21 mouse cellular contexts compared by ENCODE assay signal in genomic region chr11:69218661-69219060, GRCm38 (mm10). TPM values are rescaled to one million over a fixed set of nuclear protein-coding genes. Genes with fewer than 3 reads are reported as not detected.
"Had no signal": no experiment of that assay in that cellular context is flagged by ENCODE, and none has a peak within 500 bp of the region (broad histone marks: within the 10 kb centered on the region; RNA-seq: fewer than 3 reads in every experiment).

No protein-coding gene starts in this region.

- H3K4me1 ChIP-seq: neural tube, embryonic 13.5 days; neural tube, embryonic 15.5 days; stomach, embryonic 15.5 days had no signal

- H3K27me3 ChIP-seq: neural tube, embryonic 13.5 days; neural tube, embryonic 15.5 days; stomach, embryonic 15.5 days had no signal

- H3K9me3 ChIP-seq: neural tube, embryonic 13.5 days; neural tube, embryonic 15.5 days; stomach, embryonic 15.5 days had no signal

- H3K36me3 ChIP-seq: neural tube, embryonic 13.5 days; neural tube, embryonic 15.5 days; stomach, embryonic 15.5 days had no signal

- H3K9ac ChIP-seq: neural tube, embryonic 13.5 days; neural tube, embryonic 15.5 days; stomach, embryonic 15.5 days had no signal

- H3K4me2 ChIP-seq: neural tube, embryonic 13.5 days; neural tube, embryonic 15.5 days; stomach, embryonic 15.5 days had no signal

- H3K27ac ChIP-seq: neural tube, embryonic 13.5 days; neural tube, embryonic 15.5 days; stomach, embryonic 15.5 days; stomach, postnatal 0 days had no signal

- DNase-seq: retina, postnatal 1 day; right cerebral cortex, adult 18-20 months; right cerebral cortex, postnatal 14 days; right cerebral cortex, postnatal 25 days; right cerebral cortex, postnatal 4 days; spleen, adult 18-20 months; thymus, adult 18-20 months; thymus, adult 2 months; thymus, postnatal 14 days; thymus, postnatal 25 days; thymus, postnatal 36 days; thymus, postnatal 4 days had no signal

- H3K4me3 ChIP-seq: neural tube, embryonic 13.5 days; neural tube, embryonic 15.5 days; stomach, embryonic 15.5 days had no signal

RNA-seq across cellular contexts. Expression of gene Gucy2e, which starts 18.2 kb away (rescaled TPM):
- total RNA-seq: neutrophil, adult 5-6 weeks had no signal
- polyA plus RNA-seq: small intestine, adult 2 months; stomach, embryonic 16.5 days; thymus, postnatal 0 days had no signal

RNA-seq across cellular contexts. Expression of gene Alox8, which starts 21.0 kb away (rescaled TPM):
- total RNA-seq: neutrophil, adult 5-6 weeks had no signal
- polyA plus RNA-seq: small intestine, adult 2 months; stomach, embryonic 14.5 days had no signal
